Mouse (Mus musculus): ENCODE data around the gene Casq1. TPM values are rescaled to one million over a fixed set of nuclear protein-coding genes. Genes with fewer than 3 reads are reported as not detected.

Casq1 gene
- 0.68 TPM for polyA plus RNA-seq (2014; fragmentation: Illumina TruSeq; extraction: RNeasy Lipid Tissue Mini Kit (QIAGEN cat#74804))

DNA sequence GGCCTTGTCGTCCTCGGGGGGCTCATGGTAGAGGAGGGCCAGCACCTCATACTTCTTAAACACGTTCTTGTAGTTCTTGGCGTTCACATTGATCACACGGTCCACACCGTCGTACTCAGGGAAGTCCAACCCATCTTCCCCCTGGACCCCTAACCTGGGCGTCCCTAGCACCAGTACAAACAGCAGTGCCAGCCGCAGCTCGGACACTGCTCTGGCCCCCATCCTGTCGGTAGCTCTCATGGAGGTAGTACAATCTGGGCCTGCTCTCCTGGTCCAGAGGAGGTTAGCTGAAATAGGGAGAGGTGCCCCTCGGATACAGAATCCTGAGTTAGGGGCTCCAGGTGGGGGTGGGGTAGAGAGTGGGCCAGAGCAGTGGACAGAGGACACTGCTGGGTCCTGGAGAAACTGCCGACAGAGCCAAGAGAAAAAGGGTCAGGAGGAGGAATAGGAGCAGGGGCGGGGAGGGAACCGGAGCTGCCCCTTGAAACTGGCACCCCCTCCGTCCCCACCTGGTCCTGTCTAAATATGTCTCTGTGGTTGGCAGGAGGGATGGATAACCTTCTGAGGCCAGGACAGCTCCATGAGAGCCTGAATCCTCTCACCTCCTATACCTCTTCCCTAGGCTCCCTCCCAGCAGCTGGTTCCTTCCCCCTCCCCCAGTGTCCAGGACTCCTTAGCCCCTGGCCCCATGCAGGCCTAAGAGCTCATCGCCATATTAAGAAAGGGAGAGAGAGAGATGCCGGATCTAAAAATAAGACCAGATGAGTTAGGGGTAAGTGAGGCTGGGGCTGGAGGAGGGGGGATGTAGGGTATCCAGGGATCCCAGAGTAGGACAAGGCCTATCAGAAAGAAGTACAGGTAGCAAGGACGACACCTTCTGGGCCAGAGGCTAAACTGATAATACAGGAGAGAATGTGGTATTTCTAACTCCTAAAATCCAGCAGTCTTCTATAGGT, at the start of gene Casq1:
Casq1 (minus strand) TSS at position 418 of the 956 bp plus-strand sequence.

GRCm38 (mm10) chr1:172261477-172262078, 41.9 kb upstream of the Casq1 start, which contains the start of gene Igsf8:
Gene Igsf8, plus strand, starts transcription at chr1:172261641.

GRCm38 (mm10) chr1:172258314-172258713, 38.6 kb upstream of the Casq1 start, which contains the start of gene Atp1a4:
Gene Atp1a4, minus strand, starts transcription at chr1:172258414.

DNA sequence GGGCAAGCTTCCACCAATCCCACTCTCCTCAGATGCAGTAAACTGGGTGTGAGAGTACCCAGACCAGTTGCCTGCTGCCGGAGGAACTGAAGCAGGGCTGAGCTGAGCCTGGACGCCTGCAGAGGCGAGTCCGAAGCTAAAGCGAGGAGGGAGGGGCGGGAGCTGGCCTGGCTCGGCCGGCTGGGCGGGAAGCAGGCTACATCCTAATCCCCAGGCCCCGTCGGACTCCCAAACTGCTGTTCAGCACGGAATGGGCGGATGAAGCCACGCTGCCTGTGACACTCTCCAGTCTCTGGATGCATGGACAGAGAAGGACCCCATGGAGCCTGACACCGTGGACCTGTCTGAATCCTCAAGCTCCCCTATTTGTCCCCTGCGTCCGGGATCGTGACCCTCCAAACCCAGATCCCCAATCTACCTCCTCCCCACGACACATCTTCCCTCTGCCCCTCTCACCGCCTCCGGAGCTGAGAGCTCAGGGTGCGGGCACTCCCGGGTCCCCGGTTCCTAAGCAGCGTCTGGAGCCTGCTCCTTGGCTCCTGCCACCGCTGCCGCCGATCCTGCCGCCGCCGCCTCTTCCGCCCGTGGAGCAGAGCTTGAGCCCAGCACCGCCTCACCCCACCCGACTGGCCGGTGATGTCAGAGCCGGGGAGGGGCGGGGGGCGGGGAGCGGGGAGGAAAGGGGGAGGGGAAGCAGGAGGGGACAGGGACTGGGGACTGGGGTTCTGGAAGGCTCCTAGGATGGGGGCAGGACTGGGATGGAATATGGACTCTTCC, 13.3 kb downstream of the Casq1 start, which contains the start of gene Pea15a:
Pea15a (minus strand) TSS at position 664 of the 777 bp plus-strand sequence.

Other genes with a start within 250 kb of the Casq1 start
- 8.0 TPM for gene Vangl2, start 191.4 kb downstream of the Casq1 start, polyA plus RNA-seq (2014; fragmentation: Illumina TruSeq; extraction: RNeasy Lipid Tissue Mini Kit (QIAGEN cat#74804))
- not detected for gene Nhlh1, start 162.3 kb downstream of the Casq1 start, polyA plus RNA-seq (2014; fragmentation: Illumina TruSeq; extraction: RNeasy Lipid Tissue Mini Kit (QIAGEN cat#74804))
- 201 TPM for gene Copa, start 137.3 kb downstream of the Casq1 start, polyA plus RNA-seq (2014; fragmentation: Illumina TruSeq; extraction: RNeasy Lipid Tissue Mini Kit (QIAGEN cat#74804))
- gene Ncstn, start 137.1 kb downstream of the Casq1 start, polyA plus RNA-seq (2014; fragmentation: Illumina TruSeq; extraction: RNeasy Lipid Tissue Mini Kit (QIAGEN cat#74804)), result 21.3 TPM
- gene Pex19, start 93.1 kb downstream of the Casq1 start, polyA plus RNA-seq (2014; fragmentation: Illumina TruSeq; extraction: RNeasy Lipid Tissue Mini Kit (QIAGEN cat#74804)), result 67.5 TPM
- gene Dcaf8, start 71.8 kb downstream of the Casq1 start, polyA plus RNA-seq (2014; fragmentation: Illumina TruSeq; extraction: RNeasy Lipid Tissue Mini Kit (QIAGEN cat#74804)), result 106 TPM
- 70.2 TPM for gene Pea15a, start 13.1 kb downstream of the Casq1 start, polyA plus RNA-seq (2014; fragmentation: Illumina TruSeq; extraction: RNeasy Lipid Tissue Mini Kit (QIAGEN cat#74804))
- not detected for gene Atp1a4, start 38.5 kb upstream of the Casq1 start, polyA plus RNA-seq (2014; fragmentation: Illumina TruSeq; extraction: RNeasy Lipid Tissue Mini Kit (QIAGEN cat#74804))
- gene Igsf8, start 41.8 kb upstream of the Casq1 start, polyA plus RNA-seq (2014; fragmentation: Illumina TruSeq; extraction: RNeasy Lipid Tissue Mini Kit (QIAGEN cat#74804)), result 0.97 TPM
- 7.5 TPM for gene Atp1a2, start 78.2 kb upstream of the Casq1 start, polyA plus RNA-seq (2014; fragmentation: Illumina TruSeq; extraction: RNeasy Lipid Tissue Mini Kit (QIAGEN cat#74804))
- not detected for gene Kcnj9, start 109.5 kb upstream of the Casq1 start, polyA plus RNA-seq (2014; fragmentation: Illumina TruSeq; extraction: RNeasy Lipid Tissue Mini Kit (QIAGEN cat#74804))
- 1.3 TPM for gene Kcnj10, start 121.3 kb upstream of the Casq1 start, polyA plus RNA-seq (2014; fragmentation: Illumina TruSeq; extraction: RNeasy Lipid Tissue Mini Kit (QIAGEN cat#74804))
- gene Pigm, start 156.7 kb upstream of the Casq1 start, polyA plus RNA-seq (2014; fragmentation: Illumina TruSeq; extraction: RNeasy Lipid Tissue Mini Kit (QIAGEN cat#74804)), result 26.4 TPM